Mouse (Mus musculus) spleen, postnatal 10 days (tissue): Measurements from ENCODE around the gene Mdm4.
"Not testable (repeated sequence)": the region's sequence is repeated elsewhere in the genome, so short reads cannot be mapped to it uniquely, and the experiment has no call there.

Experiments used
- DNase-seq, 2 experiments: peaks; one replicate each; pipeline ENCODE4 v3.0.0; 2021 to 2022; ENCODE audit warnings: low spot score in 2 of 2

Gene Mdm4

DNA sequence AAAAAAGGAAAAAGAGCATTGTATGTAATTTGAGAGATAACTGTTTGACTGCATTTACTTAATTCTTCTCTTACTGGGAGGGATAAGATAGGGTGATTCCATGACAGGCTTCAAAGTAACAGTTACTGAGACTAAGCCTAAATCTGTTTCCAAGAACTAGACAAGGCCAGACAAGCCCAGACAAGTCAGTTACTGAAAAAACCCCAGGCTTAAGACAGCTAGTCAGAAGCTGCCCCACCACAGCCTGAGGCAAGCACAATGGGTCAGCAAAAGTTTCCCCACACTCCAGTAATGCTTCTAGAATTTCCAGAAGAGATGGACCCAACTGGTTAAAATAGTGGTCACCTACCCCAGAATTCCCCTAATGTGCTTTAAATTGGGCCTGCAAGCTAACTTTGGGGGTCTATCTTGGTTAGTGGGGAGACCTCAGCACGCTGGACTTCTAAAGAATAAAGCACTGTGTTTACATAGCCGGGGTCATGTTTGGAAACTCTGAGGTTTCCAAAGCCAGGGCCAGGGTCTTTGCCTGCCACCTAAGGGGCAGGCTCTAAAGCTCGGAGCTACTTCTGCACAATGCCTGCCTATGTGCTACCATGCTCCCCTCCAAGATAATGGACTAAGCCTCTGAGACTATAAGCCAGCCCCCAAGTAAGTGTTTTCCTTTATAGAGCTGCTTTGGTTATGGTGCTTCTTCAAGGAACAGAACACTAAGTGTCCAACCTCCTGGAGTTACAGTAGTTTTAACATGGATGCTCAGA, 10.0 kb downstream of the Mdm4 start:
- DNase-seq: no peak

DNA sequence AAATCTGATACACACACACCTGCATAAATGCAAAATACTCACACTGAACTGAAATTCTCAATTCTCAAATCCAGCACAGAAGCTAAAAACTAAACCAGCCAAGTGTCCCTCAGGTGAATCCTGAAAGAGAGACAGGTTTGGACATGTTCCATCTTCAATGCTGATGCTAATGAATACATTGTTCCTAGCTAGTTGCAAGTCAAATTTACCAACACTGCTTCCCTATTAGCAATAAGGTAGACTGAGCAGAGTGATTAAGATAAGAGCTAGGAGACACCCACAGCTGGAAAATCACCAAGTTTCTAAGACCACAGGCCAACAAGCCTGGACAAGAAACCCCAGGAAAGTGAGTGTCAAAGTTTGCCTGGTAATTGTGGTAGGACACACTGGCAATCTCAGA, 11.0 kb downstream of the Mdm4 start:
- DNase-seq: no peak

DNA sequence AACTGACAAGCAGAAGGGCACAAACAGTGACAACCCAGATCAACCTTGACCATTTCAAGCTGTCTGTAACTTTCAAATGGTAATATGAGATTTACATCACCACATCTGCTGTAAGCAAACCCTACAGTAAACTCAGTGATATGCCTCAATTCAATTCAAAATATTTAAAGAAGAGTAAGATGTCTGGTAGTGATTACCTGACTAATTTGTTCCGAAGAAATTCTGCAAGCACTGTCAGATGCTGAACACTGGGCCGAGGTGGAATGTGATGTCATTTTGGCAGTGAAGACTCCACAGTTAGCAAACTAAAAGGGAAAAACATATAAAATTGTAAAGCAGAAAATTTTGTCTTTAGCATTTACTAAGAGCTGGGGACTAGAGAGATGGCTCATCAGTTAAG, 11.8 kb downstream of the Mdm4 start:
- DNase-seq: no peak

DNA sequence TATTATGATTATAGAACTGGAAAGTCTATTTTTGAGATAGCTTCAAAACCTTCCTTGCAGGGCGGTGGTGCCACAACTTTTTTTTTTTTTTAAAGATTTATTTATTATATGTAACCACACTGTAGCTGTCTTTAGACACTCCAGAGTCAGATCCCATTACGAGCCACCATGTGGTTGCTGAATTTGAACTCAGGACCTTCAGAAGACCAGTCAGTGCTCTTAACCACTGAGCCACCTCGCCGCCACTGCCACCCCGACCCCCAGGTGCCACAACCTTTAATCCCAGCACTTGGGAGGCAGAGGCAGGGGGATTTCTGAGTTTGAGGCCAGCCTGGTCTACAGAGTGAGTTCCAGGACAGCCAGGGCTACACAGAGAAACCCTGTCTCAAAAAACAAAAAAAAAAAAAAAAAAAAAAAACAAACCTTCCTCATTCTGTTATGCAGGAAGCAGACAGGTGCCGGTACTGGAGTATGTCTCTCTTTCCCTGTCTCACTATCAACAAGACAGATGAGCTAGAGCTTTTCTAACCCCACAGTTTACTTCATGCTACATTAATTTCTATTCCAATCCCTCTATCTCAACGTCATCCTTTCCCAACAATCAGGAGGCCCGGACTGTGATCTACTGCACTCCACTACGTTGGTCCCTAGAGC, 13.5 kb downstream of the Mdm4 start:
- DNase-seq: no peak

DNA sequence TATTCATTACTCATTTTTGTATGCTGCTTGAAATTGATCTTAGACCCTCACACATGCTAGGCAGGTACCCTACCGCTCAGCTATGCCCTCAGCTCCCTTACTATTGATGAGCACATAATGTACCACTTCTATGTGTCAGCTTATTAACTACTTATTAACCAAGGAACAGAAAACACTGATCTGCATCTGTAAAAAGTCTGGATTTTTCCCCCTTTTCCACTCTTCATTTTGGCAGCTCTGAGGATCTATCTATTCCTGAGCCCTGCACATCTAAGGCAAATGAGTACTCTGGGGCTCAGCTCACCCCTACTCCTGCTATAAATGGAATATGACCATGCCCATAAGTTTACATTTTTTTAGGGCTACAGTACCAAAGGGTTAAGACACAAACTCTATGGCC, 16.2 kb downstream of the Mdm4 start:
- no peak for DNase-seq

DNA sequence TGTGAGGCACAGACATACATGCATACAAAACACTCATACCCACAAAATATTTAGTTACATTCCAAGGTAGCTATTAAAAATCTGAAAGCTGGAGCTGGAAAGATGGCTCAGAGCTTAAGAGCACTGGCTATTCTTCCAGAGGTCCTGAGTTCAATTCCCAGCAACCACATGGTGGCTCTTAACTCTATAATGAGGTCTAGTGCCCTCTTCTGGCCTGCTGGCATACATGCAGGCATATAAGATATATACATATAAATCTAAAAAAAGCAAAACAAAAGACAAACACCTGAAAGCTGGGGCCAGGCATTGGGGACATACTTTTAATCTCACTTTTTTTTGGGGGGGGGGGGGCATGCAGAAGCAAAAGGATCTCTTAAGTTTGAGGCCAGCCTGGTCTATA, 17.0 kb downstream of the Mdm4 start:
- no peak for DNase-seq

DNA sequence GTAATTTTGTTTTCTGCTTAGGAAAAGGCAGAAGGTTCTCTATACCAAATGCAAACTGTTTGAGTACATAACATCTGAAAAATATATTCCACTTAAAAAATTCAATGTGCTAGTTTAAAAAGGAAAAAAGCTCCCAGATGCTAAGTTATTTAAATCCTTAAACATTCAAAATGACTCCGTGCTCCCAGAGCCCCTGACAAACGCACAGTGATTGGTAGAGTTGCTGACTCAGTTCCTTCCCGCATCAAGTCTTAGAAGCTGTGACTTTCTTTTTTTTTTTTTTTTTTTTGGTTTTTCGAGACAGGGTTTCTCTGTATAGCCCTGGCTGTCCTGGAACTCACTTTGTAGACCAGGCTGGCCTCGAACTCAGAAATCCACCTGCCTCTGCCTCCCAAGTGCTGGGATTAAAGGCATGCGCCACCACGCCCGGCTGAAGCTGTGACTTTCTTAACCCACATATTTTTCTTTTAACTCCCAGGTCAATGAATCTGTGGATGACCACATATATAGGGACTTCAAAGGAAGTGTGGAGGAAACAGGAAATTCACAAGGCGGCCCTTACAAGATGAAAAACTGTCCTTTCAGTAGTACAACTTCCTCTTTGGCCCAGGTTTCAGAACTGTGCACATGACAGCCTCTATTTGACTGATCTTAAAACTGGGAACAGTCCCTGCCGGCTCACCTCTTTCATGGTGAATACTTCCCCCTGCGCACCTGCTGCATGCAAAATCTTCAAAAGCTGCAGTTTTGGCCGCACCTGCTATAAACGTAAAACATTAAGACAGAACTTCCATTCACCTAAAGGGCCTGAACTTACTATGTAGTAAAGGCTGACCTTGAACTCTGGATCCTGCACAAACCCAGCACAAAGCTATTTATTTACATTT, 18.2 kb downstream of the Mdm4 start:
- peak in 1 of 2 experiments; percentile 43 for DNase-seq

DNA sequence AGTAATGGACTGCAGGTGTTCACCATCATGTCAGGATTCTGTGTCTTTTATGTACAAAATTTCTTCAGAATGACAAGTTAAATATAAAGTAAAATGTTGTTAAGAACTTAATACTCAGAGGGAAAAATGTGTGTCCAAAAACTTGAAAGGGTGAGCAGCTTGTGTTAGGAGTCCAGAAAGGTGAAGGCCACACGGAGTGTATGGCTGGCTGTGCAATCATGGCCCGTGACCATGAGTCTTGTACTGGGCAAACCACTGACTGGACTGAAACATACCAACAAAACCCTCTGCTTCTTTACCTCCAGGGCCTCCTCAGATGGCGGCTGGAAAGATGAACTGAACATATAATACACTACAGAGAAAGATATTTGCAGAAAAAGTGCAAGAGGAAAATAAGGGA, 23.8 kb downstream of the Mdm4 start:
- DNase-seq: no peak

DNA sequence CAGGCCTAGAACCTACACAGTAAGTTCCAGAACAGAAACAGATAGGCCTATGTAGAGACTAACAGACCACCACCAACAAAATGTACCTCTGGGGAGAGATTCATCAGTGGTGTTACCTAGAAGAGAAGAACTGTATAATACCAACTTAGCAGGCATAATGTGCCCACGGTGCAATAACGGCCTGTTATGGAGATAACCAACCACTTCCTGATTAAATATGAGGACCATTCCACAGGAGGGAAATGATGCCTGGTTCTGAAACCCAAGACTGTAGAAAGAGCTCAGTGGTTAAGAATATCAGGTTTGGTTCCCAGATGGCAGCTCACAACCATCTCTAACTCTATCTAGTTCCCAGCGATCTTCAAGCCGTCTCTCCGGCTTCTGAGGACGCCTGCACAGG, 30.0 kb downstream of the Mdm4 start:
- DNase-seq: no peak

DNA sequence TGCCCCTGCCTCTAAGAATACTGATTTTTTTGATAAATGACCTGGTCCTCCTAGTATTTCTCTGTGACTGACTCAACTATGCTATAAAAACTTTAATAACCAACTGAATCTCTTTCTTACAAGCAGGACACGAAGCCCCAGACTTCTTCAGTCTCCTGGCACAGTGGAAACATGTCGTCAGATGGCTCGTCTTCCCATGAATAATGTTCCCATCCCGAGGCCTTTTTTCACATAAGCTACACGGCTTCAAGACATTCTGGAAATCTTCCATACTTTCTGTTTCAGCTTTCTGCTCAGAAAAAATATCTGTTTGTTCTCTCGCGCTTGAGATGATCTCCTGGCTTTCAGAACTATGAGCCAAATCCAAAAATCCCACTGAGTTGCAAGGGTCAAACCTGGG, 38.8 kb downstream of the Mdm4 start:
- DNase-seq: no peak

DNA sequence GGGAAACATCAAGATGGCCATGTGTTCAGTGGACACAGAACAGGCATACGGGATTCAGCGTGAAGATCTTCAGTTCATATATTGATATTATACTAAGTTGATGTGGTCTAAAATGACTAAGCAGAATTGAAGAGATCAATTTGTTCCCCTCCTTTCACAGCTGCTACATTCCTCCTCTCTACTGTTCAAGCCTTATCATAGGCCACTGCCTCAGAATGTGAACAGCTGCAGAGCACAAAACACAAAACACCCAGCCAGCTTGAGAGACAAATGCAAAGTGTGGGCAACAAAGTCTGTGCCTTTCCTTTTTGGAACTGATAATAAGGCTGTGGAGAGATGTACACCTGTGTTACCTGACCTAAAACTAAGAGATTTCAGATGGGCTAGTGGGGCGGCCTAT, 39.6 kb downstream of the Mdm4 start:
- no peak for DNase-seq

DNA sequence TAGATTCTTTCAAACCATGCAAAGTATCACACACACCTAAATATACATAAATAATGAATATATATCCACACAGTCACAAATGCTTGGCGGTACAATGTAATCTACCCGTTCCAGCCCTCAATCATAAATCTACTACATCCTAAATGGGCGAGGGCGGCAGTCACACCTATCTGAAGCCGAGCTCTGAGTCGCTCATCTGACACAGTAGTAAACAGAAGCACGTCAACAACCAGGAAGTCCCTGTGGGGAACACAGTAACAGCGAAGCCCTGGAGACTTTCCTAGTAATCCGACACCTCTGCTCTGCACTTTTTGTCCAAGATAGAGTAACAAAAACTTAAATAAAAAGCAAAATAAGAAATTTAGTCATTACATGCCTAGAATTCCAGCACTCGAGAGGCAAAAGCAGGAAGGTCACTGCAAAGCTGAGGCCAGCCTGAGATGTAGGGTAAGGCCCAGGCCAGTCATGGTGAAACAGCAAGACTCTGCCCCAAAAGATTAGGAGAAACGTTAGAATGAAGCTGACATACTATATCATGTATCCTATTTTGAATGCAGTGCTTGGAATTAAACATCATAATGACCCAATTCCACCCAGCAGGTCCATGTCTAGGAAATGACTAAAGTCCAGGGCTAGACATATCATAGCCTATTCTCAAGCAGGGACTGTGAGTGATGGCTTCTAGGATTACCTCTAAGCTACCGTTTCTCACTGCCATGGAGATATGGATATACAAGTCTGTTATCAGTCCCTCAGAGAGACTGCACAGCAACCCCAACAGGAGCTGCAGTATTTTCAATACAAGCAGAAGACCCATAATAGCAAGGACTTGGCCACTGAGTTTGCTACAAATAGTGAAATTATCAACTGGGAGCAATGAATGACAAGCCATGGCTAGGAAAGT, 41.6 kb downstream of the Mdm4 start:
- DNase-seq: not testable (repeated sequence)

DNA sequence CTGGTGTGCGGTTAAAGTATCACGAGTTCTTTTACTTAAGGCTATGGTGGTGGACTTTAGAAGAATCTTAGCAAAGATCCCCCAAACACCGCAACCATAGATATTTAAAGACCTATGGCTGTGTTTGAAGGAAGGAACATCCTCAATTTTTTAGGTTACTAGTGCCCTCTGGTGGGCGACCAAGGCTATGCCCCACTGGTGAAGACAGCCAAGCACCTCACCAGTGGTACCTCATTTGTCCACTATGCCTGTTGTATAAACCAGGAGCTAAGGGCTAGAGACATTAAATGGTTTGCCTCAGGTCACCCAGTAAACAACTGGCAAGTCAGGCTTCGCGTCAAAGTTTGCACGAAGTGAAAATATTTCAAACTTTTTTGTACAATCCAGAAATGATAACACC, 47.6 kb downstream of the Mdm4 start:
- DNase-seq: peak; percentile 18 to 74

DNA sequence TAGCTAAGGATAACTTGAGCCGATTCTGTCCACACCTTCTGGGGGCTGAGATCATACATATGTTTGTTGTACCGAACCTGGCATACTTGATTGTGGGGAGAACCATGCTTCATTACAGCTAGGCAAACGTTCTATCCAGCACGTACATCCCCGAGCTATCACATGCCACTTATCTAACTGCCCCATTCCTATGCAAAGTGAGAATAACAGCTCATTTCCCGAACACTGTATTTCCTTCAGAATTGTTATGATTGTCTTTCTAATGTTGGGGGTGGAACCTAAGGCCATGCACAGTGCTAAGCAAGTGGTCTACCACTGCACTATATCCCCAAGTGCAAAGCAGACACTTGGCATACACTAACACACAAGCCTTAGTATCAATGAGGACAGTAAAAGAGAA, 49.1 kb downstream of the Mdm4 start:
- no peak for DNase-seq

DNA sequence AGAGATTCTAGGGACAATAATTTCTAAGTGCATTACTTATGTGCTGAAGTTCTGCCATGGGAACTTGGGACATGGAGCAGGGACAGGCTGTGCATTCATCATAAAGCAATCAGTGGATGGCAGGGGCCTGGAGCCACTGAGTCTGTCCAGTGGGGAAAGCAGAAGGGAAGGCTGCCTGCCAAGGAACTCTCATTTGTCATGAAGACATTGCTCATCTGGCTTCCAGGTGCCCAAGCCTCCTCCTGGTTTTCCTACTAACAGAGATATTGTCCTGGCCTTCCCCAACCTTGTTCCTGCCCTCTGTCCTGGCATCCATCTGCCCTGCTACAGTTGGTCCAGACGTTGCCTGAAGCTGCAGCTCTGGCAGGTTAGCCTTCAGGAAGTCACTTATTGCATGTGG, 53.0 kb downstream of the Mdm4 start:
- DNase-seq: no peak

DNA sequence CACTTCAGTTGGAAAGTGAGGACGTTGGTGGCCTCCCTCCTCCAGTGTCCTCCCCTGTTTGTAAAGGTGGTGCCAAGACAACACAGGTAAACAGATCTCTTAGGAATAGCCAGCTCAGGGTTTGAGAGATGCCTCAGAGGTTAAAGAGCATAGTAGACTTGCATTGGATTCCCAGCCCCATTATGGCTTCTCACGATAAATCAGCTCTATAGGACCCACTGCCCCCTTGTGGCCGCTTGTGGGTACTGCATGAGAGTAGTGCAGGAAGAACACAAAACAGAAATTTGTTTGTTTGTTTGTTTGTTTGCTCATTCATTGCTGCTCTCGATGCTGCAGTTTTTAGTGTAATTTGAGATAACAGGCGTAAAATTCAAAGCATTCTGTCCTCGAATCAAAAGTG, 61.7 kb downstream of the Mdm4 start:
- peak; percentile 44 to 78 for DNase-seq

DNA sequence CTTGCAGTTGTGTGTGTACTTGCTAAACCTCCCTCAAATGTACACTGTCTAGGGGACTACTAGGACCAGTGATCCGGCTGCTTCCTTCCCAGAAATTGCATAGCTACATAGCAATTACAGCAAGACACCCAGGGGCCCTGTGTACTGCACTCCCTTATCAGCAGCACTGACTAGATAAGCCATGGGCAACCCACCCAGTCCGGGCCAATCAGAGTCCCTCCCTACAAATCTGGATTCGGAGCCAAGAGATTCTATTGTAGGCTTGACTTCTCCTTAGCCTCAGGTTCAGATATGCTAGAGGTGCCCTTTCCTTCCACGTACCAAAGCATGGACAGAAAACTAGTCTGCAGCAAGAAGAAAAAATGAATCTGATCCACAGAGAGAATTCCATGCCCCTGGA, 65.7 kb downstream of the Mdm4 start:
- no peak for DNase-seq

DNA sequence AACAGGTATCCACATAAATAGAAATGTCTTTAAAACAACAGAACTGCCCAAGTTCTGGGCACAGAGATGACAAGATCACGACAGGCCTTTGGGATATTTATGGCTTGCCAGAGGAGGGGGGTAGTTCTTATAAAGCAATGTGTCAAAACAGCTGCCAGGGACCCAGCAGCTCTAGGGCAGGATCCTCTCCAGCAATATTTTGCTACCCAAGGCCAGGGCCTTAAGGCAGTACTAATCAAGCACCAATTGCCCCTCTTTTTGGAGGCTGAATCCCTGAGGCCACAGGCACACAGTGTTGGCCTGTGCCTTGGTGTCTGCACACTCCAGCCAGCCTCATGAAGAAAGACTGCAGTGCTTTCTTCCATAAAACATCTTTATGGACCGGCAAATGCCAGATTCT, 66.3 kb downstream of the Mdm4 start:
- DNase-seq: no peak

DNA sequence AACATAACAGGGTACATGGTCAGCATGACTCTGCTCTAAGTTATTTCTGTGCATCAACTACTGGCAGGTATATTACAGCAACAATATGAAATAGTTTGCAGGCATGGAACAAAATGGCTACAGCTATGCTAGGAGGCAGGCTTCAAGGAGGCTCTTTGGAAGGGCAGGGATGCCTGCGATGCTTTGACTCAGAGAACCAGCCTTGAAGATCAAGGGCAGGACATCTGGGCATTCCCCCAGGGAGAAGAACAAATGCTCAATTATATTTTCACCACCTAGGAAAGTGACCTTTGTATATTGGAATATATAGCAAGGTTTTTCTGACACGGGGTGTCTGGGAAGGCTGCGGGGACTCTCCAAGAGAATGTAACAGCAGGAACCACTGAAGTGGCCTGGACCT, 68.6 kb downstream of the Mdm4 start:
- DNase-seq: no peak

DNA sequence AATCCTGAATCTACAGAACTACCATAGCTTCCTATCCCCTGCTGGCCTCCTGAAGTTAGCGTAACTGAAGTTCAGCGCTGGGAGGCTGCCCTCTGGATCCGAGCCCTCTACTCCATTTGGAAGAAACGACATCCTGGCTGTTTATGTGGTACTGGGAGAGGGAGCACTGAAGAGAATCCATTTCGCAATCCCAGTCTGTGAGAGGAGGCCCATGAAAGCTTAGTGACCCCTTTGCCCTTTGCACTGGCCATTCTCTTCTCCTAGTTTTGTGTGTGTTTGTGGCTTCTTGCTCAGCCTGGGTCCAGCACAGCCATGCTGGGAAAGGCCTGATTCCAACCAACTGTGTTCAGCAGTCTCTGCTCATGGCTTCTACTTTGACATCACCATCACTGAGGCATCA, 73.6 kb downstream of the Mdm4 start:
- no peak for DNase-seq

DNA sequence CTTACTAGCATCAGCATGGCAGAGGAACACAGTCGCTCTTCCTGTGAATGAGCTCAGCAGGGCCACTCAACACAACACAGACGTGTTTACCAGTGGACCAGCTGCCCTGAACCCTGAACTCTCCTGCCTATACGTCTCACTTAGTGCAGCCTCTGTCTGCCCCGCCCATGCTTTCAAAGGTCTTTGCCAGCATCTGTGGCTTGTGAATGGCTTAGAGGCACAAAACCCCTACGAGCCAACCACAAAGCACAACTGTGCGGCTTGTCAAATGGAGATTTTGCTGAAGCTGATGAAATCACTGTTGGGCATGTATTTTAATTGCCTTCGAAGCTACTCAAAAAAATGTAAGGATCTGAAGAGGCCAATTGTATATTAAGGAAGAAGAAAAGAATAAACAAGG, 82.5 kb downstream of the Mdm4 start:
- DNase-seq: no peak

DNA sequence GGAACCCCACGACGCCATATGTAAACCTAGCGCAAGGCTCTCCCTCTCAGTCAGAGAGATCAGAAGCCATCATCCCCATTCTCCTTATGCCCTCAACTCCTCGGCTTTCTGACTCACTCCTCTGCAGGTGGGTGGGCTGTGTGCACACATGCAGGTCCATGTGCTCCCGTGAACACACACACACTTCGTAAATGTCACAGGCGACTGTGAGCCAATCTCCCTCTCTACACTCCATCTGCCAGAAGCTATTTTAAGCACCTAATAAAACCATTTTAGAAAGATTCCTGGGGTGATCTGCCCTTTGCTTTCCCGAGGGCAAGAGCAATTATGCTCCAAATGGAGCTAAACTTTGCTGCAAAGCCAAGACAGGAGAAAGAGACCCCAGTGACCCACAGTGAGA, 84.5 kb downstream of the Mdm4 start:
- DNase-seq: no peak
